Mouse (Mus musculus) stomach, postnatal 0 days (tissue): ENCODE results near the gene Pnkd. TPM values are rescaled to one million over a fixed set of nuclear protein-coding genes. Genes with fewer than 3 reads are reported as not detected.
"Not testable (repeated sequence)": the region's sequence is repeated elsewhere in the genome, so short reads cannot be mapped to it uniquely, and the experiment has no call there.

ENCODE experiments used
- ATAC-seq: fragments of 200-750 bp; cut with Nextera tagmentation; 2 replicates; pipeline ENCODE4 v1.8.0; 2017; ENCODE audit not compliant: low FRiP score, low TSS enrichment
- DNase-seq: peaks from one replicate; pipeline ENCODE4 v3.0.0-alpha.2; 2016; ENCODE audit warnings: low spot score
- H3K27ac ChIP-seq: fragments of 300-500 bp; sonication (generic); replicated peaks from 2 replicates; pipeline ENCODE4 v1.5.1; 2014; ENCODE audit warnings: mild to moderate bottlenecking, control low read depth
- H3K27me3 ChIP-seq: fragments of 300-500 bp; sonication (generic); 2 replicates; pipeline ENCODE4 v1.6.1; 2014; ENCODE audit warnings: low read length; ENCODE audit not compliant: control insufficient read depth, insufficient read depth
- H3K36me3 ChIP-seq: fragments of 300-500 bp; sonication (generic); 2 replicates; pipeline ENCODE4 v1.6.1; 2014; ENCODE audit warnings: low read length, mixed read lengths; ENCODE audit not compliant: control insufficient read depth, insufficient read depth
- H3K4me1 ChIP-seq: fragments of 300-500 bp; sonication (generic); replicated peaks from 2 replicates; pipeline ENCODE4 v1.6.1; 2014; ENCODE audit warnings: antibody characterized with exemption; ENCODE audit not compliant: control insufficient read depth, insufficient read depth
- H3K4me2 ChIP-seq: fragments of 300-500 bp; sonication (generic); replicated peaks from 2 replicates; pipeline ENCODE4 v1.6.1; 2014; ENCODE audit warnings: low read depth, mild to moderate bottlenecking, control low read depth, moderate library complexity
- H3K4me3 ChIP-seq: fragments of 300-500 bp; sonication (generic); 2 replicates; pipeline ENCODE4 v1.5.1; 2014; ENCODE audit warnings: low read depth, low read length, control low read depth
- H3K9ac ChIP-seq: fragments of 300-500 bp; sonication (generic); 2 replicates; pipeline ENCODE4 v1.6.1; 2014; ENCODE audit warnings: mild to moderate bottlenecking, low read length, control low read depth, mixed read lengths
- H3K9me3 ChIP-seq: fragments of 300-500 bp; sonication (generic); 2 replicates; pipeline ENCODE4 v1.6.1; 2016; ENCODE audit warnings: low read length; ENCODE audit not compliant: control insufficient read depth
- CTCF ChIP-seq: IDR thresholded peaks from 2 replicates; pipeline ENCODE4 v1.5.1; 2016; ENCODE audit warnings: antibody characterized with exemption, low read depth, mild to moderate bottlenecking, moderate library complexity
- EP300 ChIP-seq: optimal IDR thresholded peaks from 2 replicates; pipeline ENCODE3; 2016; ENCODE audit warnings: antibody characterized with exemption
- WGBS: fragments of 180-500 bp; shearing (Covaris S2); extraction: QIAGEN DNeasy Blood & Tissue Kit; methylation state at CpG from one replicate; pipeline ENCODE4 v1.1.7; 2014; 5-methylcytosine and 5-hydroxymethylcytosine counted together
- polyA plus RNA-seq: library from polyadenylated mRNA; unstranded; fragments of >200 nt; fragmentation: Nextera tagmentation; extraction: Ambion mirVana; gene quantifications from 2 replicates; pipeline ENCODE4 v1.2.1, GENCODE M21; 2015

Gene Pnkd
- polyA plus RNA-seq, 1 experiment from 2014 or later, result 84.8 TPM

DNA sequence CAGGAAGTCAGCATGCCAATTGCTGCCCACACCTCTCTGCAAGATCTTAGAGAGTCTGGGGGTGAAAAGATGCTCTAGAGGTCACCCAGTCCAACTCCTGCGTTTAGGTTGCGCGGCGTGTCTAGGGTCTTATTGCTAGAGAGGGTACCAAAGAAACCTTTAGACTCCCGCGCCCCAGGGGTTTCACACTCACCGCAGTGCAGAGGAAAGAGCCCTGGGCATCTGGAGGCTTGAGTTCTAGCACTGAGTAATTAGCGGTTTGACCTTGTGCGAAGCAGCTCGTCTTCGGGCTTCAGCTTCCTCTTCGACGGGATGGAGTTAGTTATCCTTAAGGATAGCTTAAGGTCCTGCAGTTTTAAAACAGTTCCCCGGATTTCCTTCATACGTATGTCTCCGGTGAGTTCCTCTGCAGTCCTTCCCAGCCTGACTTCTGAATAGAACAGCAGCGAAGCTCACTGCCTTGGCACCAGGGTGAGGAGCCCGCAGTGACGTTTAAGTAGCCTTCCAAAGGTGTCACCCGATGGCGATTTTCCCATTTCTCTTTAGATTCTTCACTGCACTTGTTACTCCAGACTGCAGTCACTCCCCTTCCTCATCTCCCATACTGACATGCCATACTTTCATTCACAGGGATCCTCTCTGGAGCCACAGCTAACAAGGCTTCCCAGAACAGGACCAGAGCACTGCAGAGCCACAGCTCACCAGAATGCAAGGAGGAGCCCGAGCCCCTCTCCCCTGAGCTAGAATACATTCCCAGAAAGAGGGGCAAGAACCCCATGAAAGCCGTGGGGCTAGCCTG, 681 bp downstream of the Pnkd start:
- Histone ChIP-seq H3K4me1 (0 out of 2 replicates have a peak, but pooled peaks cover 5% of the 10 kb centered on the region), H3K9me3 (no peaks in the 10 kb centered on the region), H3K36me3 (peaks cover 23% of the 10 kb centered on the region), H3K4me2 (peak overlapping the region; percentile 91), H3K27me3 (no peaks in the 10 kb centered on the region), H3K9ac (peak overlapping the region; percentile 67), H3K4me3 (peak overlapping the region; percentile 70), H3K27ac (peak overlapping the region; percentile 40; the same call in 1 of the 2 replicates)
- WGBS, result 5% methylated on average over 23 of the region's 23 CpGs
- DNase-seq (no peak), ATAC-seq (no peak; the same call in 1 of the 2 replicates)
- TF ChIP-seq CTCF (no peak), EP300 (no peak)

DNA sequence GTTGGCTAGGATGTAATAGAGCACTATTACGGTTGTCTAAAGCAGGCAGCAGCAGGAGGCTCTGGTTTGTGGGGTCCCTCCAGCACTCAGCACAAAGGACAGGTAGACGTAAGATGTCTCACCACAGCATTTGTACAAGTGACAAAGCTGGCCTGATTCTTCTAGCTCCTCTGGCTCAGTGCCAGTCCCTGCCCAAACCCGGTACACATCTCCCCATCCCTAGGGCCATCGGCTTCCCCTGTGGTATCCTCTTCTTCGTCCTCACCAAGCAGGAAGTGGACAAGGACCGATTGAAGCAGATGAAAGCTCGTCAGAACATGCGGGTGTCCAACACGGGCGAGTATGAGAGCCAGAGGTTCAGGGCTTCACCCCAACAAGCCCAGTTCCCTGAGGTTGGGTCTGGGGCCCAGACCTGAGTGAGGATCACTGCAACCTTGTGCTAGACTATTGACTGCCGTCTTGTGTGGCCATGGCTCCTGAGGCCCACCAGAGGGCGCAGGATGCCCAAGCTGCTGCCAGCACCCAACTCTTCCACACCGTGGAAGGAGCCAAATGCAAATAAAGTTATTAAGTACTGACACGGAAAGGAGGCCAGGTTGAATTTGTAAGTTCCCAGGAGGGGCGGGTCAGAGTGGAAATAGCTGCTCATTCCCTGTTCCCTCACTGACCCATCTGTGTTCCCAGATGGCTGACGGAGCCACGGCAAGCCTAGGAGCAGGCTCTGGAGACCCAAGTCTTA, 2.3 kb downstream of the Pnkd start:
- H3K4me1 ChIP-seq, H3K9me3 ChIP-seq, H3K4me2 ChIP-seq, H3K27me3 ChIP-seq, H3K4me3 ChIP-seq, H3K27ac ChIP-seq, ATAC-seq, H3K9ac ChIP-seq: not testable (repeated sequence)
- peaks cover 21% of the 10 kb centered on the region for H3K36me3 ChIP-seq
- 55% methylated on average over 15 of the region's 17 CpGs for WGBS
- DNase-seq, result peak; percentile 50
- peak; percentile 63 for TF ChIP-seq CTCF

DNA sequence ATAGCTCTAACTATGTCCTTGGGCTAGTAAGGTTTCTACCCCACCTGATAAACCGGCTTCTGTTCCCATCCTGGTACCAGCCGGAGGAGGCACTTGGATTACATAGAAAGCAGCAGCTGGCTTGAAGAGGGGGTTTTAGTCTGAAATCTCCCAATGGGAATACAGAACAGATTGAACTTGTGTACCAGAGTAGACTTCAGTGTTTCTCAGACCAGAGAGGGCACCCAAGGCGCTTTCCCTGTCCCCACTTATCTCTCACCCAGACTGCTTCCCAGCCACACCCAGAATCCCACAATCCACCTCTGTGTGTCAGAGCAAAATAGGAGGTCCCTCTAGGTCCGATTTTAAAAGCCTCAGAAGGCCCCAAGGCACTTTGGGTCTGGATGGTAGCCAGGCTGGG, 3.6 kb downstream of the Pnkd start:
- Histone ChIP-seq H3K27ac (no peak overlapping the region), H3K9me3 (no peaks in the 10 kb centered on the region), H3K4me3 (no peak overlapping the region), H3K4me2 (no peak overlapping the region), H3K36me3 (peaks cover 21% of the 10 kb centered on the region), H3K27me3 (no peaks in the 10 kb centered on the region), H3K9ac (no peak overlapping the region), H3K4me1 (0 out of 2 replicates have a peak, but pooled peaks cover 5% of the 10 kb centered on the region)
- 63% methylated on average over 4 of the region's 4 CpGs for WGBS
- TF ChIP-seq EP300 (no peak), CTCF (no peak)
- ATAC-seq, result no peak
- DNase-seq, result no peak

DNA sequence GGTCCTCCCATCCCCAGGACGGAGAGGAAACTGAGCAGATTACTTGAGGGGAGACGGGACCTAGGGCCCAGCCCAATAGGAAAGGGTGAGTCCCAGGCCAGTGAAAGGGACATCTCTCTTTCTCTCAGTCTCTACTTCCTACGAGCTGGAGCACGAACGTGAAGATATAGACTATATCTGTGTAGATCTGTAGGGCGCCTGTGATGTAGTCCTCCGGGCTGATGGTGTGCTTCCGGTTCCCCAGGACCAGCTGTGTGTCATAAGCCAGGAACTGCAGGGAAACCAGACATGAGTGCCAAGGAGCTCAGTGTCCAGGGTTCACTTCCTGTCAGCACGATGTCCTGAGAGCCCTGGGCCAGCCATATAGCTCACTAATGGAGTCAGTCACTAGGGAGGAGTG, 4.5 kb downstream of the Pnkd start:
- 80% methylated on average over 9 of the region's 9 CpGs for WGBS
- Histone ChIP-seq H3K4me3 (no peak overlapping the region), H3K4me2 (no peak overlapping the region), H3K27me3 (no peaks in the 10 kb centered on the region), H3K27ac (peak overlapping the region; percentile 40; the same call in 1 of the 2 replicates), H3K36me3 (peaks cover 22% of the 10 kb centered on the region), H3K4me1 (peaks cover 7% of the 10 kb centered on the region; the same call in 1 of the 2 replicates), H3K9me3 (no peaks in the 10 kb centered on the region), H3K9ac (no peak overlapping the region)
- DNase-seq, result no peak
- TF ChIP-seq CTCF (no peak), EP300 (no peak)
- ATAC-seq, result no peak

DNA sequence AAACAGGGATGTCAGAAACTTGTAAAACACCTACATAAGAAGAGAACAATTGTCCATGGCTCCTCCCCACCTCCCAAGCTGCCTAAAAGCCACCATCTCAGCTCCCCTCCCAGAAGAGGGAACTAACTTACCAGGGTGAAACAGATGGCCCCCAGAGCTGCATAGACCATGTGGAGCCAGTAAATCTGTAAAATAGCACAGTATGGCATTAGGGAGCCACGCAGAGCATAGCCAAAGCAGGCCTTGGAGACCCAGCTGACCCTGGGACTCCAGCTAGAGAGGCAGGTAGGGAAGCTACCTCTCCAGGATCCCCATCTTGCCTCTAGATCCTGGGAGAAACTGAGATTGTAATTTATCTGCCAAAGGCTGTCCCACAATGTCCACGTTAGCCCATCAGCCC, 5.0 kb downstream of the Pnkd start:
- peak overlapping the region; percentile 40; the same call in 1 of the 2 replicates for H3K27ac ChIP-seq
- TF ChIP-seq CTCF (no peak), EP300 (no peak)
- peaks cover 23% of the 10 kb centered on the region for H3K36me3 ChIP-seq

DNA sequence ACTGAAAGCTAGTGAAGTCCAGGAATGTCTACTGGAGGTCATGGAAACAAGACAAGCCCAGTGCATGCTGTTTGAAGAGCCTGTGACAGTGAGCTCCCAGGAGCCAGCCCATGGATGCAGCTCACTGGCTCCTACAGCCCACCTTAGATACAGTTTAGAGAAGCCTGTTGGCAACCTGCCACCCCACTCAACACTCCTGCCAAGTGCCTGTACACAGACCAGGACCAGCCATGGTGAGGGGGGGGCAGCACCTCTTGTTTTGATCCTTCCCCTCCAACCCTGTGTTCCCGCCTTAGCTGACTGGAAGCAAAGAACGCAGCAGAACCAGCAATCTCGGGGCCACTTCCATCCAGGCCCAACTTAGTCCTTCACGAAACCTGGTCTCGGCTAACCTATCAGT, 5.4 kb downstream of the Pnkd start:
- TF ChIP-seq CTCF (no peak), EP300 (no peak)
- H3K9me3 ChIP-seq, result no peaks in the 10 kb centered on the region
- DNase-seq, result no peak
- H3K36me3 ChIP-seq, result peaks cover 23% of the 10 kb centered on the region
- H3K27ac ChIP-seq, result 0 out of 2 replicates have a peak overlapping the region, but pooled peaks have one; percentile 40
- no peak overlapping the region for H3K9ac ChIP-seq
- H3K27me3 ChIP-seq, result no peaks in the 10 kb centered on the region
- H3K4me1 ChIP-seq, result peaks cover 13% of the 10 kb centered on the region
- no peak for ATAC-seq
- no peak overlapping the region for H3K4me2 ChIP-seq
- WGBS, result 66% methylated on average over 5 of the region's 5 CpGs
- H3K4me3 ChIP-seq, result no peak overlapping the region

More for the DNA sequence above, 5.0 kb downstream of the Pnkd start:
- Histone ChIP-seq H3K4me1 (peaks cover 9% of the 10 kb centered on the region), H3K9ac (no peak overlapping the region), H3K9me3 (no peaks in the 10 kb centered on the region), H3K27me3 (no peaks in the 10 kb centered on the region), H3K4me2 (no peak overlapping the region), H3K4me3 (no peak overlapping the region)
- no peak for ATAC-seq
- 82% methylated on average over 2 of the region's 2 CpGs for WGBS
- no peak for DNase-seq
